Mouse (Mus musculus) hindbrain, embryonic 11.5 days (tissue): ENCODE measurements around the gene Gm4131. TPM values are rescaled to one million over a fixed set of nuclear protein-coding genes. Genes with fewer than 3 reads are reported as not detected.
A peak's percentile ranks its signal among the peaks of the same experiment; 100 is the strongest.

ENCODE experiments used
- ATAC-seq: fragments of 200-750 bp; cut with Nextera tagmentation; 2 replicates; pipeline ENCODE4 v1.8.0; 2017; ENCODE audit warnings: mild to moderate bottlenecking, moderate TSS enrichment, moderate library complexity; ENCODE audit not compliant: low FRiP score
- DNase-seq: peaks from one replicate; pipeline ENCODE4 v3.0.0-alpha.2; 2015; ENCODE audit warnings: low spot score
- H3K27ac ChIP-seq: fragments of 300-500 bp; sonication (generic); 2 replicates; pipeline ENCODE4 v1.5.1; 2014; ENCODE audit warnings: mild to moderate bottlenecking, low read depth, low read length
- H3K27me3 ChIP-seq: fragments of 300-500 bp; sonication (generic); 2 replicates; pipeline ENCODE4 v1.6.1; 2014; ENCODE audit warnings: mild to moderate bottlenecking, low read length, moderate library complexity, mixed read lengths; ENCODE audit not compliant: control insufficient read depth, insufficient read depth
- H3K36me3 ChIP-seq: fragments of 300-500 bp; sonication (generic); 2 replicates; pipeline ENCODE4 v1.6.1; 2014; ENCODE audit warnings: mild to moderate bottlenecking, low read length, moderate library complexity, mixed read lengths; ENCODE audit not compliant: control insufficient read depth, insufficient read depth
- H3K4me1 ChIP-seq: fragments of 300-500 bp; sonication (generic); replicated peaks from 2 replicates; pipeline ENCODE4 v1.6.1; 2014; ENCODE audit warnings: low read length, mixed read lengths; ENCODE audit not compliant: control insufficient read depth, insufficient read depth
- H3K4me2 ChIP-seq: fragments of 300-500 bp; sonication (generic); replicated peaks from 2 replicates; pipeline ENCODE4 v1.6.1; 2014; ENCODE audit warnings: mild to moderate bottlenecking, low read depth, low read length
- H3K4me3 ChIP-seq: fragments of 300-500 bp; sonication (generic); 2 replicates; pipeline ENCODE4 v1.5.1; 2014; ENCODE audit warnings: low read depth, low read length
- H3K9ac ChIP-seq: fragments of 300-500 bp; sonication (generic); 2 replicates; pipeline ENCODE4 v1.6.1; 2014; ENCODE audit warnings: low read depth, low read length
- H3K9me3 ChIP-seq: fragments of 300-500 bp; sonication (generic); 2 replicates; pipeline ENCODE4 v1.6.1; 2016; ENCODE audit warnings: low read length; ENCODE audit not compliant: control insufficient read depth
- WGBS: fragments of 180-500 bp; shearing (Covaris S2); extraction: QIAGEN DNeasy Blood & Tissue Kit; methylation state at CpG from one replicate; pipeline ENCODE4 v1.1.7; 2014; 5-methylcytosine and 5-hydroxymethylcytosine counted together
- polyA plus RNA-seq: library from polyadenylated mRNA; unstranded; fragments of >200 nt; fragmentation: Nextera tagmentation; extraction: Ambion mirVana; gene quantifications from 2 replicates; pipeline ENCODE4 v1.2.1, GENCODE M21; 2014

Gm4131 gene
- polyA plus RNA-seq, 1 experiment from 2014 or later: not detected

GRCm38 (mm10) chr14:62580945-62581344 lies 14.2 kb upstream of the Gm4131 start:
- H3K27me3 ChIP-seq: no peaks in the 10 kb centered on the region
- H3K4me1 ChIP-seq: no peaks in the 10 kb centered on the region; the same call in 1 of the 2 replicates
- 0 out of 2 replicates have a peak overlapping the region, but pooled peaks have one; percentile 49 for H3K27ac ChIP-seq
- no peaks in the 10 kb centered on the region for H3K9me3 ChIP-seq
- 91% methylated on average over 3 of the region's 3 CpGs for WGBS
- no peaks in the 10 kb centered on the region for H3K36me3 ChIP-seq
- DNase-seq: no peak
- no peak overlapping the region for H3K4me2 ChIP-seq
- ATAC-seq: no peak
- H3K4me3 ChIP-seq: no peak overlapping the region
- H3K9ac ChIP-seq: no peak overlapping the region

- no peak for DNase-seq
- no peaks in the 10 kb centered on the region for H3K9me3 ChIP-seq
- no peak overlapping the region for H3K4me3 ChIP-seq
- no peak overlapping the region for H3K9ac ChIP-seq
- H3K27ac ChIP-seq: no peak overlapping the region
- H3K4me2 ChIP-seq: no peak overlapping the region
- no peak for ATAC-seq
- no peaks in the 10 kb centered on the region for H3K4me1 ChIP-seq
- H3K27me3 ChIP-seq: no peaks in the 10 kb centered on the region
- WGBS: 74% methylated on average over 8 of the region's 8 CpGs
- H3K36me3 ChIP-seq: no peaks in the 10 kb centered on the region
Measured at GRCm38 (mm10) chr14:62575862-62576261, 9.1 kb upstream of the Gm4131 start.

GRCm38 (mm10) chr14:62574906-62575305 lies 8.2 kb upstream of the Gm4131 start:
- ATAC-seq (no peak), DNase-seq (no peak)
- H3K4me3 ChIP-seq: no peak overlapping the region
- no peaks in the 10 kb centered on the region for H3K36me3 ChIP-seq
- H3K9ac ChIP-seq: no peak overlapping the region
- H3K4me2 ChIP-seq: no peak overlapping the region
- no peaks in the 10 kb centered on the region for H3K9me3 ChIP-seq
- H3K27ac ChIP-seq: no peak overlapping the region
- WGBS: 56% methylated on average over 6 of the region's 6 CpGs
- H3K27me3 ChIP-seq: no peaks in the 10 kb centered on the region
- H3K4me1 ChIP-seq: no peaks in the 10 kb centered on the region

GRCm38 (mm10) chr14:62573454-62573853 lies 6.7 kb upstream of the Gm4131 start:
- Histone ChIP-seq H3K36me3 (no peaks in the 10 kb centered on the region), H3K4me1 (no peaks in the 10 kb centered on the region), H3K27me3 (no peaks in the 10 kb centered on the region), H3K9me3 (no peaks in the 10 kb centered on the region), H3K4me2 (no peak overlapping the region), H3K27ac (no peak overlapping the region), H3K9ac (no peak overlapping the region), H3K4me3 (no peak overlapping the region)
- DNase-seq (no peak), ATAC-seq (no peak)
- WGBS: 0% methylated on average over 1 of the region's 3 CpGs

GRCm38 (mm10) chr14:62570299-62570698 lies 3.6 kb upstream of the Gm4131 start:
- H3K36me3 ChIP-seq: no peaks in the 10 kb centered on the region
- no peak overlapping the region for H3K27ac ChIP-seq
- no peaks in the 10 kb centered on the region for H3K27me3 ChIP-seq
- H3K4me1 ChIP-seq: no peaks in the 10 kb centered on the region
- no peak for DNase-seq
- no peak overlapping the region for H3K4me2 ChIP-seq
- no peak overlapping the region for H3K4me3 ChIP-seq
- no peak overlapping the region for H3K9ac ChIP-seq
- WGBS: 60% methylated on average over 4 of the region's 4 CpGs
- no peak for ATAC-seq
- no peaks in the 10 kb centered on the region for H3K9me3 ChIP-seq

- Histone ChIP-seq H3K27ac (no peak overlapping the region), H3K4me1 (no peaks in the 10 kb centered on the region), H3K9me3 (no peaks in the 10 kb centered on the region), H3K27me3 (no peaks in the 10 kb centered on the region), H3K4me3 (no peak overlapping the region), H3K36me3 (no peaks in the 10 kb centered on the region), H3K9ac (no peak overlapping the region), H3K4me2 (no peak overlapping the region)
- ATAC-seq: no peak
- DNase-seq: no peak
- WGBS: 88% methylated on average over 5 of the region's 5 CpGs
Measured at GRCm38 (mm10) chr14:62569463-62569862, 2.7 kb upstream of the Gm4131 start.

GRCm38 (mm10) chr14:62563679-62564078 lies 3.0 kb downstream of the Gm4131 start:
- Histone ChIP-seq H3K9me3 (no peaks in the 10 kb centered on the region), H3K9ac (no peak overlapping the region), H3K4me3 (no peak overlapping the region), H3K4me1 (no peaks in the 10 kb centered on the region), H3K4me2 (no peak overlapping the region), H3K27me3 (no peaks in the 10 kb centered on the region), H3K36me3 (no peaks in the 10 kb centered on the region), H3K27ac (no peak overlapping the region)
- 87% methylated on average over 7 of the region's 7 CpGs for WGBS
- no peak for ATAC-seq
- DNase-seq: no peak

GRCm38 (mm10) chr14:62561875-62562748 lies 4.6 kb downstream of the Gm4131 start:
- Histone ChIP-seq H3K9me3 (no peaks in the 10 kb centered on the region), H3K4me1 (no peaks in the 10 kb centered on the region), H3K9ac (no peak overlapping the region), H3K36me3 (no peaks in the 10 kb centered on the region), H3K27me3 (no peaks in the 10 kb centered on the region; the same call in 1 of the 2 replicates), H3K4me3 (no peak overlapping the region), H3K27ac (no peak overlapping the region), H3K4me2 (no peak overlapping the region)
- ATAC-seq (no peak), DNase-seq (no peak)
- 58% methylated on average over 17 of the region's 17 CpGs for WGBS

GRCm38 (mm10) chr14:62557111-62557510 lies 9.6 kb downstream of the Gm4131 start:
- no peak overlapping the region for H3K4me2 ChIP-seq
- H3K27me3 ChIP-seq: peaks cover 10% of the 10 kb centered on the region
- 86% methylated on average over 3 of the region's 3 CpGs for WGBS

More at GRCm38 (mm10) chr14:62557111-62557510, 9.6 kb downstream of the Gm4131 start:
- DNase-seq (no peak), ATAC-seq (no peak)
- Histone ChIP-seq H3K9ac (no peak overlapping the region), H3K4me3 (no peak overlapping the region), H3K4me1 (no peaks in the 10 kb centered on the region), H3K9me3 (no peaks in the 10 kb centered on the region), H3K36me3 (no peaks in the 10 kb centered on the region), H3K27ac (no peak overlapping the region)
